Mouse (Mus musculus) kidney, adult 2 months (tissue): ENCODE results near the gene Plk3.

ENCODE experiments used
- CTCF ChIP-seq: fragments of 200-500 bp; conservative IDR thresholded peaks from 2 replicates; pipeline ENCODE4 v1.5.1; 2011; ENCODE audit warnings: low read depth, mild to moderate bottlenecking, control low read depth, low read length, moderate library complexity, mixed read lengths; ENCODE audit not compliant: insufficient read depth, insufficient read length
- POLR2A ChIP-seq: fragments of 200-500 bp; IDR thresholded peaks from one replicate; pipeline ENCODE4 v1.6.1; 2011; ENCODE audit warnings: low read depth, low read length, control low read depth

DNA sequence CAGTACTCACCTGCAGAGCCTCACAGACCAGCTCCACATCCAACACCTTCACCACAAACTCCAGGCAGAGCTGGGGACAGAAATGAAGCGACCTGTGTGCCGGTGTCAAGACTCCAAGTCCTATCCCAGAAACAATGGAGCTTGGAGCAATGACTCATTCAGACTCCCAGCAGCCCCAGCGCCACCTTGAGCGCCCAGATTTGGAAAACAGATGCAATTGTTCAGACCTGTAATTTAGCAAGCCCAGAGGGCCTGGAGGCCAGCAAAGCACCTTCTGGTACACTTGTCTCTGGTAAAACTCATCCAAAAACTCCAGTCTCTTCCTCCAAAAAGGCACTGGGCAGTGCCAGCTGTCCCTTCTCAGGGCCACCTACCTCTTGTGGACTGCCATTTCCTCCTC is 11.6 kb downstream of the Plk3 start:
- no peak for TF ChIP-seq CTCF
- no peak for TF ChIP-seq POLR2A
